Mouse (Mus musculus) hindbrain, postnatal 0 days (tissue): ENCODE results near the gene Irf7. TPM values are rescaled to one million over a fixed set of nuclear protein-coding genes. Genes with fewer than 3 reads are reported as not detected.

Source experiments
- ATAC-seq: fragments of 200-750 bp; cut with Nextera tagmentation; 2 replicates; pipeline ENCODE4 v1.8.0; 2017; ENCODE audit warnings: mild to moderate bottlenecking, moderate TSS enrichment, moderate library complexity
- DNase-seq: peaks from one replicate; pipeline ENCODE4 v3.0.0-alpha.2; 2015; ENCODE audit warnings: low spot score
- H3K27ac ChIP-seq: fragments of 300-500 bp; sonication (generic); 2 replicates; pipeline ENCODE4 v1.5.1; 2014; ENCODE audit warnings: mild to moderate bottlenecking
- H3K27me3 ChIP-seq: fragments of 300-500 bp; sonication (generic); 2 replicates; pipeline ENCODE4 v1.6.1; 2014; ENCODE audit warnings: low read length, mixed read lengths; ENCODE audit not compliant: insufficient read depth
- H3K36me3 ChIP-seq: fragments of 300-500 bp; sonication (generic); 2 replicates; pipeline ENCODE4 v1.6.1; 2014; ENCODE audit warnings: low read length, mixed read lengths; ENCODE audit not compliant: insufficient read depth
- H3K4me1 ChIP-seq: fragments of 300-500 bp; sonication (generic); 2 replicates; pipeline ENCODE4 v1.6.1; 2014; ENCODE audit warnings: antibody characterized with exemption, low read length, mixed read lengths; ENCODE audit not compliant: insufficient read depth
- H3K4me2 ChIP-seq: fragments of 300-500 bp; sonication (generic); 2 replicates; pipeline ENCODE4 v1.6.1; 2014; ENCODE audit warnings: low read depth, mild to moderate bottlenecking, low read length, moderate library complexity, mixed read lengths
- H3K4me3 ChIP-seq: fragments of 300-500 bp; sonication (generic); 2 replicates; pipeline ENCODE4 v1.5.1; 2014; ENCODE audit warnings: low read length
- H3K9ac ChIP-seq: fragments of 300-500 bp; sonication (generic); replicated peaks from 2 replicates; pipeline ENCODE4 v1.6.1; 2014; ENCODE audit warnings: mild to moderate bottlenecking, low read length, moderate library complexity, mixed read lengths
- H3K9me3 ChIP-seq: fragments of 300-500 bp; sonication (generic); 2 replicates; pipeline ENCODE4 v1.6.1; 2016; ENCODE audit warnings: low read length, mixed read lengths
- CTCF ChIP-seq: IDR thresholded peaks from 2 replicates; pipeline ENCODE4 v1.5.1; 2016; ENCODE audit warnings: antibody characterized with exemption, control low read depth, low read depth
- WGBS: fragments of 180-500 bp; shearing (Covaris S2); extraction: QIAGEN DNeasy Blood & Tissue Kit; methylation state at CpG from one replicate; pipeline ENCODE4 v1.1.7; 2014; 5-methylcytosine and 5-hydroxymethylcytosine counted together
- polyA plus RNA-seq: library from polyadenylated mRNA; unstranded; fragments of >200 nt; fragmentation: Nextera tagmentation; extraction: Ambion mirVana; gene quantifications from 2 replicates; pipeline ENCODE4 v1.2.1, GENCODE M21; 2015
- total RNA-seq: library from RNA; depleted of rRNA; stranded (reverse); fragments of >200 nt; gene quantifications from 2 replicates; pipeline ENCODE4 v1.2.3, GENCODE M21; 2014

Gene Irf7
- total and polyA plus RNA-seq, 2 experiments from 2014 or later, result 3.3 to 3.9 TPM

- H3K4me1 ChIP-seq, result peaks cover 23% of the 10 kb centered on the region
- no peaks in the 10 kb centered on the region for H3K9me3 ChIP-seq
- no peaks in the 10 kb centered on the region for H3K36me3 ChIP-seq
- no peak overlapping the region for H3K27ac ChIP-seq
- H3K27me3 ChIP-seq, result no peaks in the 10 kb centered on the region
- H3K9ac ChIP-seq, result no peak overlapping the region; the same call in 1 of the 2 replicates
- no peak for ATAC-seq
- no peak overlapping the region for H3K4me2 ChIP-seq
- no peak for DNase-seq
- 89% methylated on average over 17 of the region's 17 CpGs for WGBS
- H3K4me3 ChIP-seq, result no peak overlapping the region
- no peak for TF ChIP-seq CTCF
These were observed 48.8 kb downstream of the Irf7 start for GRCm38 (mm10) chr7:141217343-141218013.

GRCm38 (mm10) chr7:141216894-141217293, 49.4 kb downstream of the Irf7 start:
- H3K27ac ChIP-seq, result no peak overlapping the region
- no peak for DNase-seq
- TF ChIP-seq CTCF, result no peak
- H3K4me1 ChIP-seq, result peaks cover 17% of the 10 kb centered on the region
- H3K4me3 ChIP-seq, result no peak overlapping the region
- WGBS, result 86% methylated on average over 11 of the region's 11 CpGs
- peak overlapping the region; percentile 63; the same call in 1 of the 2 replicates for H3K9ac ChIP-seq
- no peak for ATAC-seq
- H3K27me3 ChIP-seq, result no peaks in the 10 kb centered on the region
- no peak overlapping the region for H3K4me2 ChIP-seq
- H3K9me3 ChIP-seq, result no peaks in the 10 kb centered on the region
- no peaks in the 10 kb centered on the region for H3K36me3 ChIP-seq

GRCm38 (mm10) chr7:141215880-141216733, 50.2 kb downstream of the Irf7 start:
- ATAC-seq (peak; percentile 61), DNase-seq (peak; percentile 47)
- no peaks in the 10 kb centered on the region for H3K9me3 ChIP-seq
- H3K27me3 ChIP-seq, result no peaks in the 10 kb centered on the region
- H3K9ac ChIP-seq, result peak overlapping the region; percentile 63
- no peak for TF ChIP-seq CTCF
- peak overlapping the region; percentile 26; the same call in 1 of the 2 replicates for H3K27ac ChIP-seq
- peaks cover 13% of the 10 kb centered on the region for H3K4me1 ChIP-seq
- WGBS, result 3% methylated on average over 41 of the region's 42 CpGs
- H3K36me3 ChIP-seq, result no peaks in the 10 kb centered on the region
- peak overlapping the region; percentile 97 for H3K4me2 ChIP-seq
- H3K4me3 ChIP-seq, result peak overlapping the region; percentile 61

GRCm38 (mm10) chr7:141215101-141215879, 51.0 kb downstream of the Irf7 start, which contains the start of gene Rassf7:
Rassf7 (plus strand) TSS chr7:141215860.
- no peak for TF ChIP-seq CTCF
- H3K4me1 ChIP-seq, result peaks cover 12% of the 10 kb centered on the region
- peak within 1 kb of the TSS; percentile 26; the same call in 1 of the 2 replicates for H3K27ac ChIP-seq
- H3K9me3 ChIP-seq, result no peaks in the 10 kb centered on the region
- ATAC-seq, result peak; percentile 95
- no peaks in the 10 kb centered on the region for H3K27me3 ChIP-seq
- WGBS, result 1% methylated on average over 41 of the region's 41 CpGs
- H3K9ac ChIP-seq, result peak within 1 kb of the TSS; percentile 63
- H3K36me3 ChIP-seq, result no peaks in the 10 kb centered on the region
- peak; percentile 94 for DNase-seq
- H3K4me2 ChIP-seq, result peak within 1 kb of the TSS; percentile 97
- peak within 1 kb of the TSS; percentile 61 for H3K4me3 ChIP-seq

- no peak for TF ChIP-seq CTCF
- Histone ChIP-seq H3K27me3 (no peaks in the 10 kb centered on the region), H3K4me1 (peaks cover 12% of the 10 kb centered on the region), H3K4me3 (no peak overlapping the region), H3K36me3 (no peaks in the 10 kb centered on the region), H3K9me3 (no peaks in the 10 kb centered on the region), H3K9ac (no peak overlapping the region), H3K4me2 (no peak overlapping the region), H3K27ac (no peak overlapping the region)
- DNase-seq, result no peak
- WGBS, result 75% methylated on average over 3 of the region's 3 CpGs
- ATAC-seq, result no peak
These were observed 52.0 kb downstream of the Irf7 start for GRCm38 (mm10) chr7:141214310-141214709.

- Histone ChIP-seq H3K4me2 (peak within 1 kb of the TSS; percentile 97), H3K9me3 (no peaks in the 10 kb centered on the region), H3K27ac (no peak within 1 kb of the TSS), H3K4me1 (peaks cover 12% of the 10 kb centered on the region), H3K4me3 (no peak within 1 kb of the TSS), H3K36me3 (no peaks in the 10 kb centered on the region), H3K9ac (peak within 1 kb of the TSS; percentile 63; the same call in 1 of the 2 replicates), H3K27me3 (no peaks in the 10 kb centered on the region)
- no peak for ATAC-seq
- no peak for DNase-seq
- TF ChIP-seq CTCF, result no peak
- 94% methylated on average over 11 of the region's 11 CpGs for WGBS
These were observed 52.6 kb downstream of the Irf7 start, which contains the start of gene Lmntd2 for GRCm38 (mm10) chr7:141213605-141214235. Lmntd2 (minus strand) TSS chr7:141214080.
